Mouse (Mus musculus): ENCODE data around the gene Nabp2.

DNA sequence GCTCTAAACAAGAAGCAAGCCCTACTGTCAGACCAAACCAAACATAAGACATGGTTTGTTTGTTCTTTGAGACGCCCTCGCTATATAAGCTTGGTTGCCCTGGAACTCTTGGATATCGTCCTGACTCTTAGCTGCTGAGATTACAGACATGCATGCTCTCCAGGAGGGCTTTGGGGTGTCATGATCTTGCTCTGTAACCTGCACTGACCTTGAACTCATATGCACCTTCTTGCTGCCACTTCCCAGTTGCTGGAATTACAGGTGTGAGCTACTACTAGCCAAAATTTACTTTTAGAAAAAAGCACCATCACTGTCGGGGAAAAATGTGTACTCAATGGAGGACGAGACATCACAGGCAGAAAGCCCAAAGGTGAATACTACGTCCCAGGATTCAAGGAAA, 41.7 kb downstream of the Nabp2 start:
- TF ChIP-seq GATA1 (IDR thresholded peaks at IDR 0.05; ENCODE audit: borderline replicate concordance, low read length) (no peak), FLI1 (IDR thresholded peaks at IDR 0.05; ENCODE audit: low read length) (no peak)
